Mouse (Mus musculus): ENCODE data around the gene Nceh1.

- no peak for TF ChIP-seq CTCF (IDR thresholded peaks at IDR 0.05; ENCODE audit: low read depth)
- TF ChIP-seq EP300 (optimal IDR thresholded peaks at IDR 0.05): no peak
These were observed 136.9 kb downstream of the Nceh1 start for GRCm38 (mm10) chr3:27319650-27320049.
